Mouse (Mus musculus) induced T-regulatory cell, adult 2 months (primary cell): Measurements from ENCODE around the gene Gm340.

Source experiments
- DNase-seq: peaks from one replicate; pipeline ENCODE4 v3.0.0-alpha.2; 2012; ENCODE audit warnings: low read depth

The Gm340 gene

DNA sequence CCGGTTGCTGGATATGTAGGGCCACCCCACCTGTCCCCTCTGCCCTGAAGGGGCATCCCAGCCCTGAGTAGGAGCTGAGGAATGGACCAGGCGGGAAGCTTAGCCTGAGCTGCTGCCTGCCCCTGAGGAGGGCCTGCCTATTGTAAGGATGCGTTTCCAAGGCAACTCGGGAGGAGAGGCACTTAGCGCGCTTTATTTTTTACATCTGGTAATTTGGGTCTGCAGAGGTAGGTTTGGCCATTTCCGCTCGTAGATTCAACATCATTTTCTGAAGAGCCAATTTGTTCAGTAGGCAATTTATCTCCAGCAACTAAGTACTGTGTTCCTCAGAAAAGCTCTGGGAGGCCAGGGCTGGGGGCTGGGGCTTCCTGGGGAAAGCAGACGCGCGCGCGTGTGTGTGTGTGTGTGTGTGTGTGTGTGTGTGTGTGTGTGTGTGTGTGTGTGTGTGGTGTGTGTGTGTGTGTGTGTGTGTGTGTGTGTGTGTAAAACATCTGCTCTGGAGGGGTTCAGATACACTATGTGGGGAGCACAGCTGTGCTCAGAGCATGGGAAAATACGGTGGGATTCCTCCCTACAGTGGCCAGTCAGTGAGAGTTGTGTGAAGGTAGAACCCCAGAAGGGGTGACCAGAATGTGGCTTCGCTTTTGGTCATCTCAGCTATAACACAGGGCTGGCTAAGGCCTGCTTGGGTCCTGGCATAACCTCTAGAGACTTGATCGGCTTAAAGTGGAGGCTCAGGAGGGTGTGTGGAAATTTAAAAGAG is 31.3 kb downstream of the Gm340 start:
- no peak for DNase-seq

DNA sequence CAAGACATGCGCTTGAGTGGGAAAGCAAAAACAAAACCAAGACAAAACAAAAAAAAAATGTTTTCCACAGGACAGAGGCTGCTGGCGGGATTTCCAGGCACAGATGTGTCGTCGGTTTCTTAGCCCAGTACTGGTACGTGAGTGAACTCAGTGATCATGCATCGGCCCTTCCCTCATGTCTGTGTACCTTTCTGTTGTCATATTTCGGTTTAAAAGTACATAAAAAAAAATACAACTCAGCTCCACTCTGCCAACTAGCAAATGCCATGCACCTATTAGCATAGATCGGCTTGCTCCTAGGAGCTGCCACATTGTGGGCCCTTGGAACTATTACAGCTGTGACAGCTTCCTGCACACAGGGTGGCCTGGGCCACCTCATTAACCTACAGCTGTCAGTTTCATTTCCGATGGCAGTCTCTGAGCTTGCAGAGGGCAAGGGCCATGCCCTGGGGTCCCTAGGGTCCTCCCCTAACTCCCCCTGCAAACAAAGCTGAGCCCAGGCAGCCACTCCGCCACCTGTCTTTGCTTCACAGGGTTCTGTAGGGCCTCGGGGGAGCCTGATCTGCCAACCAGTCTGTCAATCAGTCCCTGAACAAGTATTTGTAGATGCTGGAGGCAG is 33.5 kb downstream of the Gm340 start:
- DNase-seq, result no peak

DNA sequence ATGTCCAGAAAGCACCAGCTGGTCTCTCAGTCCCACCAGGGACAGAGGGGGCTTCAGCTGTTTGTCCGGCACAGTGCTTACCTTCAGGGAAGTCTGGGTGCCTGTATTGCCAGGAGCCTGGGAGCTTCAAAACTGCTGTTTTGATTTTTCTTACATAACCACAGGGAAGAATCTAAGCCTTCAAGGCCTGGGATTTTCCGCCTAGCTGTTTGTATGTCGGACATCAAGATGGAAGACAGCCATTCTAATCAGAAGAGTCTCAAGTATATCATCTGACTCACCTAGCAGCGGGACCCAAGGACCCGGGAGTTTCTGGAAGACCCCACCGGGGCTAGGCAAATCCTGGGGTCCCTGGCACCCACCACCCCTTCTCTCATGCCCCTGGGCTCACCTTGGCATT is 34.1 kb downstream of the Gm340 start:
- DNase-seq, result no peak

DNA sequence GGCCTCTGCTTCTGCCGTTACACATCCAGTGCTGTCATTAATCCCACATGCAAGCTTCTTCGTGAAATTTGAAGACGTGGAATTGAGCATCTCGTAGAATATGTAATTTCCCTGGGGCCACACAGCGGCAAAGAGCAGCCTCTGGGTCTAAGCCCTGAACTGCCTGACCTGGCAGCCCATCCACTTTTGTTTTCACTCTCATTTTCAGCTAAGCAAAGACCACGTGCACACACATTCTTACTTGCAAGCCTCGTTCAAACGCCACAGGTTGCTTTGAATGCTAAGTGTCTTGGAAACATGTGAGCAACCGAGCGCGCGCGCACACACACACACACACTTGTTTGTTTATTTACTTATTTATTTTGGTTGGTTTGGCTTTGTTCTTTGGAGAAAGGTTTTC is 34.9 kb downstream of the Gm340 start:
- DNase-seq, result no peak

DNA sequence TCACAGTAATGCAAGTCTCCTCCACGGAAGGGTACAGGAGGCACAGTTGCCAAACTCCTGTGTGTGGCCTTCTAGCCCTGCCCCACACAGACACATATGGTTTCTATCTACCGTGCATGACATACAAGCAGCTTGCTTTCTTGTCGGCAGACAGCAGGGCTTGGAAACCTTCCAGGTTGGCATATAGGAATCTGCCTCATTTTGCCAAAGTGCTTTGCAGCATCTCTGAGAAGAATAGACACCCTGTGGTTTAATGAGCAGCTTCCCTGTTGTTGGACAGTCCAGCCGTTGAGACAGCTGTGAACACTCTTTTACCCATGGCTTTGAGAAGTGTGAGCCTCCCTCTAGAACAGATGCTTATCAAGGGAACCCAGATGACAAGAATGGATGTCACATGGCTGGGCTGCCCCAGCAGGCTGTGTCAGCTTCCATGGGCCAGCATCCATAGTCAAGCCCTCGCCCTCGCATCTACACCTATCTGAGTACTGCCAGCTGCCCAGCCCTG is 36.0 kb downstream of the Gm340 start:
- DNase-seq, result no peak

DNA sequence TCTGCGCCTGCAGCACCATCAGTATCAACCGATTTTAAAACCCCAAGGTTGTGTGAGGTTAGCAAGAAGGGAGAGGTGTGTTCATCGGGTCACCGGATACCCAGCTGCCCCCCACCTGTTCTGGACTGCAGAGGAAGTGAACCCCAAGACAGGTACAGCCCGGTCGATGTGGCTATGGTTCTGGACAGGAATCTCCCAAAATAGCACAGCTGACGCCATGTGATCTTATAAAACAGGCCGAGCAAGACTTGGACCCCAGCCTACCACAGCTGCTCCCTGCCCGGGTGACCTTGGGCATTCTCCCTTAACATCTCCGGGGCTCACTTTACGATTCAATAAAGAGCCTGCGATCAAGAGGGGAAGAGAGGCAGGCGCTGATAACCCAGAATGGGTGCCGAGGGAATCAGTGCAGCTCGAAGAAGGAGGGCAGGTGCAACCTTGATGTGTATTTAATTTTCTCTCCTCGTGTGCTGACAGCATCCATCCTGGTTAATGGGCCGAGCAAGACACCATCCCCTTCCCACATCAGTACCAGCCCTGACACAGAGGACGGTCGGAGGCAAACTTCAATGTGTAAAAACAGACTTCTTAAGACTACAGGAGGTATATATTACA is 36.7 kb downstream of the Gm340 start:
- no peak for DNase-seq

DNA sequence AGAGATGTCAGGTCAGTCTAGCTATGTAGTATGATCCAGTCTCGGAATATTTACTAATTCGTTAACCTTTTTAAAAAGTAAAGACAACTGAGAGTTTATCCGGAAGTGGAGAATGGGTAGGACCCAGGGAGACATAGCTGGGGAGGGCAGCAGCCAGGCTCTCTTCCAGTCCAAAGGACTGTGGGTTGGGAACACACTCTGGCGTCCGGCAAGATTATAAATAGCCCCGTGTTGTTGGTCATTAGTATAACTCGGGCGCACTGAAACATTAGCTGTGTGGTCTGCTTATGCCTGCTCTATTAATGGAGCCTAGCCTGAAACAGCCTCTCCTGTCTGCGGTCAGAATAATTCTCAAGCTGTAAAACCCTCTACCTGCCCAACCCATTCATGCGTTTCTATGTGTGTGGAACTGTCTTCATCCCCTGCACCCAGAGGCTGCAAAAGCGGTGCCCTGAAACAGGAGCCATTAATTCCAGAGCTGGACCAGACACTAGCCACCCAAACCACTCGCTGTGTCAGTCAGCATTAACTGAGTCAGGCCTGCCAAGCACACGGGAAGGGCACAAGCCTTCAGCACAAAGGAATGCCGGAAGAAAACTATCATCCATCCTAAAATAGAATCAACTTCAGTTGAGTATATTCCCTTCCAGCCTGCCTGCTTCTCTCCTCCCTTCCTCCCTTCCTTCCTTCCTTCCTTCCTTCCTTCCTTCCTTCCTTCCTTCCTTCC is 38.4 kb downstream of the Gm340 start:
- DNase-seq, result no peak

DNA sequence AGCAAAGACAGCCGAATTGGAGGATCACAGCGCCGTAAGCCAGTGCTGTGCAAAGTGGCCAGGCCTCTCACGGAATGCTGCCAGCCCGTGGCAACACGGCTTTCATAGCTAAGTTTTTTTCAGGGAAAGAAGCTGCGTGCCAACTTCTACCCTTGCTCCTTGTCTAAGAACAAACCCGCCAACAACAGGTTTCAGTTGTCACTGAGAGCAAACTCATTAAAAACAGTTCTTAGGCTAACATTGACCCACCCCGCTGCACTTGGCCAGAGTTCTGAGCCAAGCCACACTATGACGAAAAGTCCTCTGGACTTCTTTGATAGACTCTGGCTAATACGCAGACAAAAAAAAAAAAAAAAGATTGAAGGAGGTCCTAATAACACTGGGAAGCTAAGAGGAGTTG is 46.8 kb downstream of the Gm340 start:
- no peak for DNase-seq

DNA sequence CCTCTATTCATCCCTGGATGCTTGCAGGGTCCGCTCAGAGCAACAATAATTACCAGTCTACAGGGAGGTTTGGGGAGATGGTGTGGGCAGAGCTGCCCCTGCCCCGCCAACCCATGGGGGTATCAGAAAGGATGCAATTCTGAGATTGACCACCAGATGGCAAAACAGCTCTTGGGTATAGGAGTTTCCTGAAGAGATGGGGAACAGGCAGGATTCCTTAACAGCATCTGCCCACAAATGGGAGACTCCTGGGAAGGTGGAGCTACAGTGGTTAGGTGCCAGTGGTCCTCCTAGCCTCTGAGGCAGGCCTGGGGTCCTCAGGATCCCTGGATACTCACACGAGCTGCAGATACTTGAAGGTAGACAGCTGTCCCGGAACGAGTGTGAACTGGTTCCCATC is 47.4 kb downstream of the Gm340 start:
- peak; percentile 73 for DNase-seq

DNA sequence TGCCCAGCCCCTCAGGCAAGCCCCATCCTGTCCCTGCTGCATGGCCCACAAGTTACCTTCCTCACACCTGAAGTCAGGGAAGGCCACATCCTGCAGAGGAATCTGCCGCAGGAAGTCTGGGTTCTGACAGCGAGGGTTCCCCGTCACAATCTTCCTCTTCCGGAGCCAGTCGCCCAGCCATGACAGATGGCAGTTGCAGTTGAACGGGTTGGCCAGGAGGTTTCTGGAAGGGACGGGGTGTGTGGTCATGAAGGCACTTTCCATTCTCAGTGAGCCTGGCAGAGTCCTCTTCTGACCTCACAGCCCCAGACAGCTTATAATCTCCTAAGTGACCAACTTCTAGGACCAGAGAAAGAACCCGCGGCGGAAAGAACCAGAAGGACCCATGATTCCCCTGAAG is 51.9 kb downstream of the Gm340 start:
- DNase-seq, result no peak

DNA sequence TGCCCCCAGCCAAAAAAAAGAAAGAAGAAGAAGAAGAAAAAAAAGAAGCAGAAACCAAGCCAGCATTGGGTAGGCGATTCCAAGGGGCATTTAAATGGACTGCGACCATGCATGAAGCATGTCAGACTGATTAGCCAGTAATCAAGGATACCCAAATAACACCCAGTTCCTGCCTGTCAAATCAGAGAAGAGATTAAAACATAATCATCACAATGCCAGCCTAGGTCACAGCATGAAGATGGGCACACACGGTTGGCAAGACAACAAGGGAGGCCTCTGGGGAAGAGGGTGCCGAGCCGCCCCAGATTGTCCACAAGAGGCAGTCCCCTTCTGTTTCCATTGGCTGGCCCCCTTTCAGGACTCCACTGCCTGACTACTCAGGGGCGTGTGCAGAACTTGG is 52.8 kb downstream of the Gm340 start:
- no peak for DNase-seq
